Mouse (Mus musculus): ENCODE measurements around the gene Gm973.

DNA sequence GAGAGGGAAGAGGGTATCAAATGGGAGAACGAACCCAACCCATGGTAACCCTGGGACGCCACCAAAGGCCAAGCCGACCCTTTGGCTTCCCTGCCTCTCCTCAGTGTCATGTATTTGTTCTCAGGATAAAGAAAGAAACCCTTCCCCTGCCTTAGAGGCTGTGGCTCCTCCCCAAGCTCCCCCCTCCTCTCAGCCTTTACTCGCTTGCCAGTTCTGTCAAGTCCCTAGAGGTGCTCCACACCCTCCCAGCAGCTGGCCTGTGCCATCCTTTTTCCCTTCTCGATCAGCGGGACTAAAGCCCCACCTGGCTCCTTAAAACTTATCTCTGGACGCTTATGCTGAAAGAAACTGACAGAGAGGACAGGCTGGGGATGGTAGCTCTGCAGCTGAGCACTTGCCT is 91.0 kb downstream of the Gm973 start:
- TF ChIP-seq TAL1 (IDR thresholded peaks at IDR 0.05; ENCODE audit: low read length) (no peak), GATA1 (IDR thresholded peaks at IDR 0.05; ENCODE audit: low read length) (no peak)
